Mouse (Mus musculus): ENCODE data around the gene Adipor2.

GRCm38 (mm10) chr6:119417354-119417753 is at the start of gene Adipor2:
- no peak for TF ChIP-seq POLR2A (IDR thresholded peaks at IDR 0.05; ENCODE audit: low read depth, low read length)
- TF ChIP-seq CTCF (IDR thresholded peaks at IDR 0.05; ENCODE audit: extremely low read depth, insufficient read depth, insufficient read length, insufficient replicate concordance): no peak

Data from spleen, adult 2 months (tissue).